Mouse (Mus musculus): ENCODE measurements around the gene Slc6a11.

- no peak for TF ChIP-seq CTCF (IDR thresholded peaks at IDR 0.05; ENCODE audit: borderline replicate concordance, insufficient read depth, low read length)
- no peak for TF ChIP-seq POLR2A (IDR thresholded peaks at IDR 0.05; ENCODE audit: low read depth, low read length)
Measured at GRCm38 (mm10) chr6:114132916-114133315, 1.9 kb downstream of the Slc6a11 start.

All from embryonic fibroblast, embryonic 13.5 days (primary cell).